Mouse (Mus musculus) urinary bladder, adult 18-20 months (tissue): ENCODE measurements at regions not wholly inside any gene's neighbourhood (a gene's known extent, or its start where the extent isn't known, plus 50 kb on each side); places are given as distances from the start of the nearest gene placed in this dataset.
"Not testable (repeated sequence)": the region's sequence is repeated elsewhere in the genome, so short reads cannot be mapped to it uniquely, and the experiment has no call there.

ENCODE experiments used
- DNase-seq, 2 experiments: peaks; one replicate each; pipeline ENCODE4 v3.0.0; 2022; ENCODE audit warnings: low spot score in 2 of 2, mixed read lengths in 2 of 2

- DNase-seq, result no peak
These were observed 206.0 kb upstream of the Gap43 start for GRCm38 (mm10) chr16:42546229-42547163.

- no peak for DNase-seq
These were observed 176.9 kb upstream of the Gap43 start for GRCm38 (mm10) chr16:42517321-42517720.

GRCm38 (mm10) chr16:42515929-42516328, 175.5 kb upstream of the Gap43 start:
- no peak for DNase-seq

- no peak for DNase-seq
These were observed 164.7 kb upstream of the Gap43 start for GRCm38 (mm10) chr16:42505107-42505506.

- no peak for DNase-seq
These were observed 161.3 kb upstream of the Gap43 start for GRCm38 (mm10) chr16:42501713-42502112.

GRCm38 (mm10) chr16:42501109-42501508, 160.7 kb upstream of the Gap43 start:
- DNase-seq, result not testable (repeated sequence)

GRCm38 (mm10) chr16:42499514-42499913, 159.1 kb upstream of the Gap43 start:
- no peak for DNase-seq

GRCm38 (mm10) chr16:42498368-42498767, 157.9 kb upstream of the Gap43 start:
- no peak for DNase-seq

- no peak for DNase-seq
These were observed 153.1 kb upstream of the Gap43 start for GRCm38 (mm10) chr16:42493596-42493995.

GRCm38 (mm10) chr16:42488745-42489144, 148.3 kb upstream of the Gap43 start:
- no peak for DNase-seq

- DNase-seq, result no peak
These were observed 139.5 kb upstream of the Gap43 start for GRCm38 (mm10) chr16:42479978-42480377.

GRCm38 (mm10) chr16:42466976-42467375, 126.5 kb upstream of the Gap43 start:
- DNase-seq, result no peak

- no peak for DNase-seq
These were observed 116.0 kb upstream of the Gap43 start for GRCm38 (mm10) chr16:42456335-42456984.

GRCm38 (mm10) chr16:42453338-42453737, 112.9 kb upstream of the Gap43 start:
- DNase-seq, result no peak

- DNase-seq, result no peak
These were observed 109.5 kb upstream of the Gap43 start for GRCm38 (mm10) chr16:42449840-42450444.

GRCm38 (mm10) chr16:42444863-42445423, 104.5 kb upstream of the Gap43 start:
- DNase-seq, result no peak

GRCm38 (mm10) chr16:42444408-42444862, 104.0 kb upstream of the Gap43 start:
- DNase-seq, result no peak

- DNase-seq, result no peak
These were observed 100.4 kb upstream of the Gap43 start for GRCm38 (mm10) chr16:42440822-42441221.

- no peak for DNase-seq
These were observed 91.1 kb upstream of the Gap43 start for GRCm38 (mm10) chr16:42431529-42431928.

- DNase-seq, result no peak
These were observed 76.2 kb upstream of the Gap43 start for GRCm38 (mm10) chr16:42416673-42417072.

- not testable (repeated sequence) for DNase-seq
These were observed 71.6 kb upstream of the Gap43 start for GRCm38 (mm10) chr16:42412031-42412430.

- DNase-seq, result no peak
These were observed 56.1 kb upstream of the Gap43 start for GRCm38 (mm10) chr16:42396596-42396995.
